Mouse (Mus musculus): ENCODE results near the gene Mcm2. TPM values are rescaled to one million over a fixed set of nuclear protein-coding genes. Genes with fewer than 3 reads are reported as not detected.

The Mcm2 gene
- polyA plus RNA-seq (2011; ENCODE audit: insufficient read length, low read depth, missing spikeins): 31.6 and 42.3 TPM in 2 replicates

- Histone ChIP-seq H3K4me1 (ENCODE audit: control insufficient read depth, insufficient read depth, low read length) (no peaks in the 10 kb centered on the region), H3K27ac (ENCODE audit: insufficient read depth, low read length) (no peak within 1 kb of the TSS), H3K4me3 (ENCODE audit: insufficient read depth, low read length) (peak within 1 kb of the TSS; percentile 84)
- TF ChIP-seq POLR2A (IDR thresholded peaks at IDR 0.05; ENCODE audit: low read depth, low read length): peak; percentile 71
- no peak for TF ChIP-seq CTCF (IDR thresholded peaks at IDR 0.05; ENCODE audit: borderline replicate concordance, insufficient read depth, low read length)
These were observed at the start of gene Mcm2 for GRCm38 (mm10) chr6:88898534-88899048. Gene Mcm2, minus strand, starts transcription at chr6:88898780.

- Histone ChIP-seq H3K4me3 (ENCODE audit: insufficient read depth, low read length) (no peak overlapping the region), H3K27ac (ENCODE audit: insufficient read depth, low read length) (no peak overlapping the region), H3K4me1 (ENCODE audit: control insufficient read depth, insufficient read depth, low read length) (no peaks in the 10 kb centered on the region)
- TF ChIP-seq CTCF (IDR thresholded peaks at IDR 0.05; ENCODE audit: borderline replicate concordance, insufficient read depth, low read length) (no peak), POLR2A (IDR thresholded peaks at IDR 0.05; ENCODE audit: low read depth, low read length) (no peak)
These were observed 49.2 kb upstream of the Mcm2 start for GRCm38 (mm10) chr6:88947771-88948170.

- no peak overlapping the region for H3K27ac ChIP-seq (ENCODE audit: insufficient read depth, low read length)
- peaks cover 7% of the 10 kb centered on the region for H3K4me1 ChIP-seq (ENCODE audit: control insufficient read depth, insufficient read depth, low read length)
- TF ChIP-seq POLR2A (IDR thresholded peaks at IDR 0.05; ENCODE audit: low read depth, low read length) (no peak), CTCF (IDR thresholded peaks at IDR 0.05; ENCODE audit: borderline replicate concordance, insufficient read depth, low read length) (no peak)
- H3K4me3 ChIP-seq (ENCODE audit: insufficient read depth, low read length): no peak overlapping the region
These were observed 47.9 kb upstream of the Mcm2 start for GRCm38 (mm10) chr6:88946442-88946841.

- Histone ChIP-seq H3K4me1 (ENCODE audit: control insufficient read depth, insufficient read depth, low read length) (peaks cover 16% of the 10 kb centered on the region), H3K27ac (ENCODE audit: insufficient read depth, low read length) (no peak overlapping the region), H3K4me3 (ENCODE audit: insufficient read depth, low read length) (no peak overlapping the region)
- TF ChIP-seq POLR2A (IDR thresholded peaks at IDR 0.05; ENCODE audit: low read depth, low read length): no peak
- TF ChIP-seq CTCF (IDR thresholded peaks at IDR 0.05; ENCODE audit: borderline replicate concordance, insufficient read depth, low read length): no peak
These were observed 45.1 kb upstream of the Mcm2 start for GRCm38 (mm10) chr6:88943666-88944065.

- H3K4me3 ChIP-seq (ENCODE audit: insufficient read depth, low read length): no peak overlapping the region
- peaks cover 16% of the 10 kb centered on the region for H3K4me1 ChIP-seq (ENCODE audit: control insufficient read depth, insufficient read depth, low read length)
- TF ChIP-seq CTCF (IDR thresholded peaks at IDR 0.05; ENCODE audit: borderline replicate concordance, insufficient read depth, low read length) (no peak), POLR2A (IDR thresholded peaks at IDR 0.05; ENCODE audit: low read depth, low read length) (no peak)
- H3K27ac ChIP-seq (ENCODE audit: insufficient read depth, low read length): no peak overlapping the region; the same call in 1 of the 2 replicates
These were observed 44.0 kb upstream of the Mcm2 start for GRCm38 (mm10) chr6:88942595-88942994.

GRCm38 (mm10) chr6:88941628-88942027, 43.0 kb upstream of the Mcm2 start:
- no peak overlapping the region for H3K4me3 ChIP-seq (ENCODE audit: insufficient read depth, low read length)
- TF ChIP-seq CTCF (IDR thresholded peaks at IDR 0.05; ENCODE audit: borderline replicate concordance, insufficient read depth, low read length): no peak
- no peak for TF ChIP-seq POLR2A (IDR thresholded peaks at IDR 0.05; ENCODE audit: low read depth, low read length)
- peak overlapping the region; percentile 72 for H3K27ac ChIP-seq (ENCODE audit: insufficient read depth, low read length)
- peaks cover 16% of the 10 kb centered on the region for H3K4me1 ChIP-seq (ENCODE audit: control insufficient read depth, insufficient read depth, low read length)

- TF ChIP-seq POLR2A (IDR thresholded peaks at IDR 0.05; ENCODE audit: low read depth, low read length) (no peak), CTCF (IDR thresholded peaks at IDR 0.05; ENCODE audit: borderline replicate concordance, insufficient read depth, low read length) (no peak)
- Histone ChIP-seq H3K4me1 (ENCODE audit: control insufficient read depth, insufficient read depth, low read length) (peaks cover 20% of the 10 kb centered on the region), H3K4me3 (ENCODE audit: insufficient read depth, low read length) (no peak overlapping the region), H3K27ac (ENCODE audit: insufficient read depth, low read length) (peak overlapping the region; percentile 84)
These were observed 41.7 kb upstream of the Mcm2 start for GRCm38 (mm10) chr6:88940090-88940916.

- H3K4me1 ChIP-seq (ENCODE audit: control insufficient read depth, insufficient read depth, low read length): peaks cover 26% of the 10 kb centered on the region
- no peak for TF ChIP-seq CTCF (IDR thresholded peaks at IDR 0.05; ENCODE audit: borderline replicate concordance, insufficient read depth, low read length)
- TF ChIP-seq POLR2A (IDR thresholded peaks at IDR 0.05; ENCODE audit: low read depth, low read length): no peak
- peak overlapping the region; percentile 84 for H3K27ac ChIP-seq (ENCODE audit: insufficient read depth, low read length)
- H3K4me3 ChIP-seq (ENCODE audit: insufficient read depth, low read length): no peak overlapping the region
These were observed 40.9 kb upstream of the Mcm2 start for GRCm38 (mm10) chr6:88939281-88940089.

- Histone ChIP-seq H3K4me1 (ENCODE audit: control insufficient read depth, insufficient read depth, low read length) (peaks cover 30% of the 10 kb centered on the region), H3K4me3 (ENCODE audit: insufficient read depth, low read length) (no peak overlapping the region), H3K27ac (ENCODE audit: insufficient read depth, low read length) (peak overlapping the region; percentile 84)
- no peak for TF ChIP-seq CTCF (IDR thresholded peaks at IDR 0.05; ENCODE audit: borderline replicate concordance, insufficient read depth, low read length)
- TF ChIP-seq POLR2A (IDR thresholded peaks at IDR 0.05; ENCODE audit: low read depth, low read length): no peak
These were observed 40.1 kb upstream of the Mcm2 start for GRCm38 (mm10) chr6:88938664-88939055.
